Mouse (Mus musculus): ENCODE measurements around the gene Nova1. TPM values are rescaled to one million over a fixed set of nuclear protein-coding genes. Genes with fewer than 3 reads are reported as not detected.

Gene Nova1
- polyA plus RNA-seq, 1 experiment = 0.58 TPM

- 79% methylated on average over 4 of the region's 4 CpGs for whole genome bisulfite sequencing
- no peaks in the 10 kb centered on the region for H3K4me1 ChIP-seq (ENCODE audit: control insufficient read depth, insufficient read depth, low read length)
- no peak for DNase-seq
- no peaks in the 10 kb centered on the region for H3K36me3 ChIP-seq (ENCODE audit: control insufficient read depth, insufficient read depth, low read length)
- H3K4me3 ChIP-seq (ENCODE audit: insufficient read depth, low read depth, low read length) = no peak overlapping the region
- H3K27ac ChIP-seq (ENCODE audit: insufficient read depth, low read depth, low read length) = no peak overlapping the region
- TF ChIP-seq CTCF (conservative IDR thresholded peaks at IDR 0.05; ENCODE audit: insufficient read depth, insufficient read length, low read depth, low read length) (no peak), POLR2A (IDR thresholded peaks at IDR 0.05; ENCODE audit: low read depth, low read length) (no peak)
- no peaks in the 10 kb centered on the region; the same call in 1 of the 2 replicates for H3K27me3 ChIP-seq (replicated peaks; ENCODE audit: control insufficient read depth, insufficient read depth, low read length)
Observed at GRCm38 (mm10) chr12:46814820-46815219, 3.9 kb downstream of the Nova1 start.

GRCm38 (mm10) chr12:46801311-46801710 is 17.4 kb downstream of the Nova1 start:
- 79% methylated on average over 1 of the region's 1 CpGs for WGBS
- Histone ChIP-seq H3K27ac (ENCODE audit: insufficient read depth, low read depth, low read length) (no peak overlapping the region), H3K27me3 (replicated peaks; ENCODE audit: control insufficient read depth, insufficient read depth, low read length) (no peaks in the 10 kb centered on the region), H3K4me3 (ENCODE audit: insufficient read depth, low read depth, low read length) (no peak overlapping the region), H3K4me1 (ENCODE audit: control insufficient read depth, insufficient read depth, low read length) (no peaks in the 10 kb centered on the region), H3K36me3 (ENCODE audit: control insufficient read depth, insufficient read depth, low read length) (no peaks in the 10 kb centered on the region)
- TF ChIP-seq CTCF (conservative IDR thresholded peaks at IDR 0.05; ENCODE audit: insufficient read depth, insufficient read length, low read depth, low read length) = no peak
- no peak for TF ChIP-seq POLR2A (IDR thresholded peaks at IDR 0.05; ENCODE audit: low read depth, low read length)
- no peak for DNase-seq

GRCm38 (mm10) chr12:46782301-46783280 is 36.1 kb downstream of the Nova1 start:
- H3K27ac ChIP-seq (ENCODE audit: insufficient read depth, low read depth, low read length) = no peak overlapping the region
- H3K36me3 ChIP-seq (ENCODE audit: control insufficient read depth, insufficient read depth, low read length) = no peaks in the 10 kb centered on the region
- no peaks in the 10 kb centered on the region for H3K4me1 ChIP-seq (ENCODE audit: control insufficient read depth, insufficient read depth, low read length)
- H3K27me3 ChIP-seq (replicated peaks; ENCODE audit: control insufficient read depth, insufficient read depth, low read length) = no peaks in the 10 kb centered on the region
- no peak overlapping the region for H3K4me3 ChIP-seq (ENCODE audit: insufficient read depth, low read depth, low read length)
- no peak for DNase-seq
- no peak for TF ChIP-seq CTCF (conservative IDR thresholded peaks at IDR 0.05; ENCODE audit: insufficient read depth, insufficient read length, low read depth, low read length)
- no peak for TF ChIP-seq POLR2A (IDR thresholded peaks at IDR 0.05; ENCODE audit: low read depth, low read length)
- 63% methylated on average over 8 of the region's 8 CpGs for WGBS

GRCm38 (mm10) chr12:46781481-46781880 is 37.2 kb downstream of the Nova1 start:
- H3K27ac ChIP-seq (ENCODE audit: insufficient read depth, low read depth, low read length) = no peak overlapping the region
- no peaks in the 10 kb centered on the region for H3K4me1 ChIP-seq (ENCODE audit: control insufficient read depth, insufficient read depth, low read length)
- no peak for DNase-seq
- no peaks in the 10 kb centered on the region for H3K27me3 ChIP-seq (replicated peaks; ENCODE audit: control insufficient read depth, insufficient read depth, low read length)
- H3K4me3 ChIP-seq (ENCODE audit: insufficient read depth, low read depth, low read length) = no peak overlapping the region
- H3K36me3 ChIP-seq (ENCODE audit: control insufficient read depth, insufficient read depth, low read length) = no peaks in the 10 kb centered on the region
- no peak for TF ChIP-seq POLR2A (IDR thresholded peaks at IDR 0.05; ENCODE audit: low read depth, low read length)
- no peak for TF ChIP-seq CTCF (conservative IDR thresholded peaks at IDR 0.05; ENCODE audit: insufficient read depth, insufficient read length, low read depth, low read length)

GRCm38 (mm10) chr12:46780983-46781382 is 37.7 kb downstream of the Nova1 start:
- no peak for DNase-seq
- 65% methylated on average over 2 of the region's 2 CpGs for WGBS
- TF ChIP-seq POLR2A (IDR thresholded peaks at IDR 0.05; ENCODE audit: low read depth, low read length) (no peak), CTCF (conservative IDR thresholded peaks at IDR 0.05; ENCODE audit: insufficient read depth, insufficient read length, low read depth, low read length) (no peak)

GRCm38 (mm10) chr12:46759450-46759849 is 59.3 kb downstream of the Nova1 start:
- no peak for TF ChIP-seq POLR2A (IDR thresholded peaks at IDR 0.05; ENCODE audit: low read depth, low read length)
- TF ChIP-seq CTCF (conservative IDR thresholded peaks at IDR 0.05; ENCODE audit: insufficient read depth, insufficient read length, low read depth, low read length) = no peak
- no peaks in the 10 kb centered on the region for H3K27me3 ChIP-seq (replicated peaks; ENCODE audit: control insufficient read depth, insufficient read depth, low read length)
- H3K36me3 ChIP-seq (ENCODE audit: control insufficient read depth, insufficient read depth, low read length) = no peaks in the 10 kb centered on the region
- no peak overlapping the region for H3K4me3 ChIP-seq (ENCODE audit: insufficient read depth, low read depth, low read length)
- WGBS = 64% methylated on average over 7 of the region's 7 CpGs
- no peak for DNase-seq
- no peaks in the 10 kb centered on the region for H3K4me1 ChIP-seq (ENCODE audit: control insufficient read depth, insufficient read depth, low read length)
- H3K27ac ChIP-seq (ENCODE audit: insufficient read depth, low read depth, low read length) = no peak overlapping the region

More at GRCm38 (mm10) chr12:46780983-46781382, 37.7 kb downstream of the Nova1 start:
- H3K27ac ChIP-seq (ENCODE audit: insufficient read depth, low read depth, low read length) = no peak overlapping the region
- no peak overlapping the region for H3K4me3 ChIP-seq (ENCODE audit: insufficient read depth, low read depth, low read length)
- H3K4me1 ChIP-seq (ENCODE audit: control insufficient read depth, insufficient read depth, low read length) = no peaks in the 10 kb centered on the region
- no peaks in the 10 kb centered on the region for H3K27me3 ChIP-seq (replicated peaks; ENCODE audit: control insufficient read depth, insufficient read depth, low read length)
- no peaks in the 10 kb centered on the region for H3K36me3 ChIP-seq (ENCODE audit: control insufficient read depth, insufficient read depth, low read length)

- Histone ChIP-seq H3K27ac (ENCODE audit: insufficient read depth, low read depth, low read length) (no peak overlapping the region), H3K4me1 (ENCODE audit: control insufficient read depth, insufficient read depth, low read length) (no peaks in the 10 kb centered on the region), H3K27me3 (replicated peaks; ENCODE audit: control insufficient read depth, insufficient read depth, low read length) (no peaks in the 10 kb centered on the region), H3K4me3 (ENCODE audit: insufficient read depth, low read depth, low read length) (no peak overlapping the region), H3K36me3 (ENCODE audit: control insufficient read depth, insufficient read depth, low read length) (no peaks in the 10 kb centered on the region)
- TF ChIP-seq POLR2A (IDR thresholded peaks at IDR 0.05; ENCODE audit: low read depth, low read length) = no peak
- DNase-seq = no peak
- WGBS = 58% methylated on average over 4 of the region's 4 CpGs
Observed at GRCm38 (mm10) chr12:46754325-46754848, 64.3 kb downstream of the Nova1 start.

Data from kidney, adult 2 months (tissue).